ENCODE assay signal across 8 mouse cellular contexts in the genomic region with DNA sequence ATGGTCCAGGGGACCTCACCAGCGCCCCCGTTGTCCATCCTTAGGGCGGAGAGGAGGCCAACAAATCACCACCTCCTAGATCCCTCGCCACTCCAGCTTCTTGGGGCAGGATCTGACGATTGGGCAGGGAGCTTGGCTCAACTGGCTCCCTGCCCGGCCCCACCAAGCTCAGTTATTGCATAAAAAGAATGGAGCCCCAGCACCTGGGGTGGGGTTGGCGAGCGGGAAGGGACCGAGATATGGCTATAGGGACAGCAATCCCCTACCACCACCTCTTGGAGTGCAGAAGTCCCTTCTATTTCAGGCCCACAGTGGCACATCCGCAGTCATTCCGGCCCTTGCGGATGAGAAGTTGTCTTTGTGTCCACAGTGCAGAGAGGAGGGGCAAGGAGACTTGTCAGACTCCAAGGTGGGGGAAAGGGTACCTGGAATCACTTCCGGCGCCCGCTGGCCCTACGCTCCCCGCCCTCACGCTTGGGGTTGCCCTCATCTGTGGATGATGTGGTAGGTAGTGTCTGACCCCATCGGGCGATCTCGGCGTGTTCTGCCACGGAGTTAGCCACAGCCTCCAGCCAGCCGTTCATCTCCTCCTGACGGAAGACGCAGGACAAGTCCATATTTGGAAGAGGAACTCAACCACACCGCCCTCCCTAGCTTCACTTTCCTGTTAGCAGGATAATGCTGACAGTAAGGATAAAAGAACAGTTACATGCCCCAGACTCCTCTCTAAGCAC. TPM values are rescaled to one million over a fixed set of nuclear protein-coding genes. Genes with fewer than 3 reads are reported as not detected.
A peak's percentile ranks its signal among the peaks of the same experiment; 100 is the strongest.
DNase-seq lines count a peak whose midpoint lies in the region; ATAC-seq lines count a peak whose summit lies in the region.

A gene (minus strand): TSS at position 559 of the 734 bp plus-strand sequence.

- H3K27me3 ChIP-seq in limb, embryonic 15.5 days: peaks cover 25% of the 10 kb centered on the region
- peaks cover 24% of the 10 kb centered on the region for H3K27me3 ChIP-seq in neural tube, embryonic 11.5 days (ENCODE audit: control insufficient read depth, insufficient read depth, low read length)

- H3K4me2 ChIP-seq in limb, embryonic 15.5 days: peak within 1 kb of the TSS; percentile 62
- peak within 1 kb of the TSS; percentile 39 for H3K4me2 ChIP-seq in neural tube, embryonic 11.5 days (ENCODE audit: low read depth)

- H3K9me3 ChIP-seq in limb, embryonic 15.5 days: no peaks in the 10 kb centered on the region
- no peaks in the 10 kb centered on the region for H3K9me3 ChIP-seq in neural tube, embryonic 11.5 days (ENCODE audit: control insufficient read depth, low read length)

- intact Hi-C loops in heart, postnatal 10 days (cut with DNase I): no loop called here

- DNase-seq in embryo, embryonic 10 days (ENCODE audit: low spot score): peak; percentile 46
- DNase-seq in embryo, embryonic 10.5 days (ENCODE audit: low spot score): no peak
- DNase-seq in heart, postnatal 10 days: peak; percentile 40 to 41
- DNase-seq in neural tube, embryonic 11.5 days (ENCODE audit: low spot score): no peak
- DNase-seq in thymus, postnatal 4 days: no peak
- DNase-seq in layer of hippocampus, adult 9-10 months (ENCODE audit: low spot score): no peak

- peaks cover 2% of the 10 kb centered on the region; the same call in 1 of the 2 replicates for H3K4me1 ChIP-seq in brown adipose tissue, adult 24 weeks (ENCODE audit: control insufficient read depth, insufficient read depth, insufficient read length, low read length)
- H3K4me1 ChIP-seq in limb, embryonic 15.5 days: peaks cover 33% of the 10 kb centered on the region
- H3K4me1 ChIP-seq in neural tube, embryonic 11.5 days (ENCODE audit: control insufficient read depth, insufficient read depth, low read length): peaks cover 6% of the 10 kb centered on the region; the same call in 1 of the 2 replicates

- no peak for ATAC-seq in limb, embryonic 15.5 days (ENCODE audit: insufficient number of reproducible peaks, low FRiP score, low TSS enrichment, low read depth)
- ATAC-seq in neural tube, embryonic 11.5 days (ENCODE audit: insufficient read depth, low FRiP score, low TSS enrichment): no peak

- WGBS in limb, embryonic 15.5 days: 7% methylated on average over 26 of the region's 27 CpGs
- 2% methylated on average over 27 of the region's 27 CpGs for WGBS in neural tube, embryonic 11.5 days

- peak within 1 kb of the TSS; percentile 53 for H3K4me3 ChIP-seq in brown adipose tissue, adult 24 weeks (ENCODE audit: insufficient read depth, low read depth, low read length)
- peak within 1 kb of the TSS; percentile 79 for H3K4me3 ChIP-seq in limb, embryonic 15.5 days
- H3K4me3 ChIP-seq in neural tube, embryonic 11.5 days (ENCODE audit: low read depth, low read length): peak within 1 kb of the TSS; percentile 57

- peaks cover 6% of the 10 kb centered on the region for H3K36me3 ChIP-seq in limb, embryonic 15.5 days
- no peaks in the 10 kb centered on the region for H3K36me3 ChIP-seq in neural tube, embryonic 11.5 days (ENCODE audit: control insufficient read depth, insufficient read depth, low read length)

- peak within 1 kb of the TSS; percentile 92 for H3K27ac ChIP-seq in brown adipose tissue, adult 24 weeks (replicated peaks; ENCODE audit: low read depth, low read length)
- H3K27ac ChIP-seq in limb, embryonic 15.5 days: peak within 1 kb of the TSS; percentile 43
- no peak within 1 kb of the TSS for H3K27ac ChIP-seq in neural tube, embryonic 11.5 days (ENCODE audit: low read depth, low read length)

- H3K9ac ChIP-seq in limb, embryonic 15.5 days: no peak within 1 kb of the TSS
- peak within 1 kb of the TSS; percentile 12; the same call in 1 of the 2 replicates for H3K9ac ChIP-seq in neural tube, embryonic 11.5 days (ENCODE audit: low read length)

RNA-seq across cellular contexts. Expression of the gene that starts here (rescaled TPM):
- 3.5 TPM in 1 of 2 replicates, not detected in the other for polyA plus RNA-seq in brown adipose tissue, adult 24 weeks (2012; ENCODE audit: insufficient read depth, insufficient read length, missing spikeins)
- under 1 TPM in 1 of 2 experiments, not detected in 1; 0.99 TPM for total RNA-seq in heart, postnatal 10 days (2021)
- polyA plus RNA-seq in limb, embryonic 15.5 days (2015; fragmentation: Nextera tagmentation; extraction: Ambion mirVana): 0.31 and 0.67 TPM in 2 replicates
- not detected in 2 replicates for polyA plus RNA-seq in neural tube, embryonic 11.5 days (2014; fragmentation: Nextera tagmentation; extraction: Ambion mirVana)

Comparison
In these comparisons a context has a peak if more than half of its experiments do, and no peak if none do; other contexts are left out.
1. Peak in DNase-seq in heart, postnatal 10 days; RNA of the gene not detected or under 1 TPM.